Mouse (Mus musculus) stomach, postnatal 0 days (tissue): ENCODE results near the gene Emx1. TPM values are rescaled to one million over a fixed set of nuclear protein-coding genes. Genes with fewer than 3 reads are reported as not detected.

Experiments
- ATAC-seq: fragments of 200-750 bp; cut with Nextera tagmentation; 2 replicates; pipeline ENCODE4 v1.8.0; 2017; ENCODE audit not compliant: low FRiP score, low TSS enrichment
- DNase-seq: peaks from one replicate; pipeline ENCODE4 v3.0.0-alpha.2; 2016; ENCODE audit warnings: low spot score
- H3K27ac ChIP-seq: fragments of 300-500 bp; sonication (generic); replicated peaks from 2 replicates; pipeline ENCODE4 v1.5.1; 2014; ENCODE audit warnings: mild to moderate bottlenecking, control low read depth
- H3K27me3 ChIP-seq: fragments of 300-500 bp; sonication (generic); 2 replicates; pipeline ENCODE4 v1.6.1; 2014; ENCODE audit warnings: low read length; ENCODE audit not compliant: control insufficient read depth, insufficient read depth
- H3K36me3 ChIP-seq: fragments of 300-500 bp; sonication (generic); 2 replicates; pipeline ENCODE4 v1.6.1; 2014; ENCODE audit warnings: low read length, mixed read lengths; ENCODE audit not compliant: control insufficient read depth, insufficient read depth
- H3K4me1 ChIP-seq: fragments of 300-500 bp; sonication (generic); replicated peaks from 2 replicates; pipeline ENCODE4 v1.6.1; 2014; ENCODE audit warnings: antibody characterized with exemption; ENCODE audit not compliant: control insufficient read depth, insufficient read depth
- H3K4me2 ChIP-seq: fragments of 300-500 bp; sonication (generic); replicated peaks from 2 replicates; pipeline ENCODE4 v1.6.1; 2014; ENCODE audit warnings: low read depth, mild to moderate bottlenecking, control low read depth, moderate library complexity
- H3K4me3 ChIP-seq: fragments of 300-500 bp; sonication (generic); 2 replicates; pipeline ENCODE4 v1.5.1; 2014; ENCODE audit warnings: low read depth, low read length, control low read depth
- H3K9ac ChIP-seq: fragments of 300-500 bp; sonication (generic); 2 replicates; pipeline ENCODE4 v1.6.1; 2014; ENCODE audit warnings: mild to moderate bottlenecking, low read length, control low read depth, mixed read lengths
- H3K9me3 ChIP-seq: fragments of 300-500 bp; sonication (generic); 2 replicates; pipeline ENCODE4 v1.6.1; 2016; ENCODE audit warnings: low read length; ENCODE audit not compliant: control insufficient read depth
- CTCF ChIP-seq: IDR thresholded peaks from 2 replicates; pipeline ENCODE4 v1.5.1; 2016; ENCODE audit warnings: antibody characterized with exemption, low read depth, mild to moderate bottlenecking, moderate library complexity
- EP300 ChIP-seq: optimal IDR thresholded peaks from 2 replicates; pipeline ENCODE3; 2016; ENCODE audit warnings: antibody characterized with exemption
- WGBS: fragments of 180-500 bp; shearing (Covaris S2); extraction: QIAGEN DNeasy Blood & Tissue Kit; methylation state at CpG from one replicate; pipeline ENCODE4 v1.1.7; 2014; 5-methylcytosine and 5-hydroxymethylcytosine counted together
- polyA plus RNA-seq: library from polyadenylated mRNA; unstranded; fragments of >200 nt; fragmentation: Nextera tagmentation; extraction: Ambion mirVana; gene quantifications from 2 replicates; pipeline ENCODE4 v1.2.1, GENCODE M21; 2015

The Emx1 gene
- polyA plus RNA-seq, 1 experiment from 2014 or later, result not detected

DNA sequence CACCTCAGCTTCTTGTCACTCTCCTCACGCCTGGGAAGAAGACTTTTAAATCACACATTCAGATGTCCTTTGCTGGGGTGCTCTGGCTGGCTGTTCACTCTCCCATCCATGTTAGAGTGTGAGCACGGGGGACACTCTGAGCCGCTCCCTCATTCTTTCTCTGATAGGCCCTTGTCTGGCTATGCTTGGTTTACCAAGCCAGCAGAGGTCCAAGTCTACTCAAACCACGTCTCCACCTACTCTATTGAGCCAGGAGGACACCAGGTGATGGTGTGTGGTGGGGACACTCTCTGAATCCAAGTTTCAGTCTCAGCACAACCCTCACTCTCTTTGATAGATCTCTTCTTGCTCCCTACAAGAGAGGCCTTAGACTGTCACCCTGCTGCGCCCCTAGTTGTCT is 20.1 kb downstream of the Emx1 start:
- Histone ChIP-seq H3K4me1 (no peaks in the 10 kb centered on the region), H3K36me3 (no peaks in the 10 kb centered on the region), H3K9me3 (no peaks in the 10 kb centered on the region), H3K9ac (no peak overlapping the region), H3K4me3 (no peak overlapping the region), H3K27me3 (no peaks in the 10 kb centered on the region), H3K4me2 (no peak overlapping the region), H3K27ac (no peak overlapping the region)
- no peak for DNase-seq
- no peak for TF ChIP-seq EP300
- TF ChIP-seq CTCF, result no peak
- WGBS, result 69% methylated on average over 5 of the region's 5 CpGs
- no peak for ATAC-seq

DNA sequence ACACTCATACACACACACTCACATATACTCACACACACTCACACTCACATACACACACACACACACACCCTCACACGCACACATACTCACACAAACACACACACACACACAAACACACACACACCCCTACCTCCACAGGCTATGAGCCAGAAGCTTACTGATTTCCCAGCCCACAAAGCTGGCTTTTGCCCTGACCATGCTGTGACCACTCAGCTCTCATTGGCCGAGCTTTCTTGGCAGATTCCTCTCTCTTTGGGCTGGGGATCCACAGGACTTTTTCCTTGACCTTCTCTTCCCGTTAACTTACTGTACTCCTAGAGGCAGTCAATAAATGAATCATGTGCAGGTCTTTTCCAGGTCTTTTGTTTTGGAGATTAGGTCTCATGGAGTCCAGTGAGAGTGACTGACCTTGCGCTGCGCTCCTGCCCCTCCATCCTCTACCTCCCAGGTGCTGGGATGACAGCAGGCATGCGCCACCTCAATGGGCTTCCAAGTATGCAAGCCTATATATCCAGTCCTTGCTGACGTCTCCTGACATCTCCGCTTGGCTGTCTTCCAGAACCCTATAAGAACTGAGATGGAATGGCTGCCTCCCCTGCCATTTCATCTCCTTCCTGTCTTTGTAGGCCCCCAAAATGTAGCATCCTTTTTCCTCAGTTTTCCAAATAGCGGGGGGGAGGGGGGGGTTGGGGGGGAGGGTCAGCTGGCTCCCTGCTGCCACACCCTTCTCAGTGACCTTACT is 22.2 kb downstream of the Emx1 start:
- DNase-seq (no peak), ATAC-seq (no peak)
- no peaks in the 10 kb centered on the region for H3K4me1 ChIP-seq
- no peaks in the 10 kb centered on the region for H3K27me3 ChIP-seq
- H3K4me2 ChIP-seq, result no peak overlapping the region
- H3K4me3 ChIP-seq, result no peak overlapping the region
- TF ChIP-seq EP300 (no peak), CTCF (no peak)
- no peak overlapping the region for H3K9ac ChIP-seq
- WGBS, result 64% methylated on average over 9 of the region's 9 CpGs
- H3K27ac ChIP-seq, result no peak overlapping the region
- no peaks in the 10 kb centered on the region for H3K36me3 ChIP-seq
- no peaks in the 10 kb centered on the region for H3K9me3 ChIP-seq

DNA sequence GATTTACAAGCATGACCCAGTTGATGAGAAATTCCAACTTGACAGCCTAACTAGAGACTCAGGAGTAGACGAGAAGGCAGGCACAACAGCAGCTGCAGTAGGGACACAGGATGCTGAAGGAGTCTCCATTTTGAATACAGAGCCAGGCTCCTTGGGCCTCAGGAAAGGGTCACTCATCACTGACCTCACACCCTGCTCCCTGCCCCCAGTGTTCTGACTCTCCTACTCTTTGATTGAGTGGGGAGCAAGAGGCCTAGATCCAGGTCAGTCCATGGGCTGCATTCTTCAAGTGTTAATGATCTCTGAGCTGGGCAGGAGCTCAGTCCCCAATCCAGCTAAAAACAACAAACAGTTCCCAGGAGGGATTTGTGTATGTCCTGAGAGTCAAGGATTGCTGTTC is 23.4 kb downstream of the Emx1 start:
- 47% methylated on average over 1 of the region's 1 CpGs for WGBS
- no peaks in the 10 kb centered on the region for H3K4me1 ChIP-seq
- no peak overlapping the region for H3K4me2 ChIP-seq
- no peak for TF ChIP-seq EP300
- no peak for TF ChIP-seq CTCF
- no peaks in the 10 kb centered on the region for H3K9me3 ChIP-seq
- H3K27ac ChIP-seq, result no peak overlapping the region
- DNase-seq, result no peak
- H3K4me3 ChIP-seq, result no peak overlapping the region
- no peaks in the 10 kb centered on the region for H3K36me3 ChIP-seq
- no peaks in the 10 kb centered on the region for H3K27me3 ChIP-seq
- no peak overlapping the region for H3K9ac ChIP-seq
- no peak for ATAC-seq

DNA sequence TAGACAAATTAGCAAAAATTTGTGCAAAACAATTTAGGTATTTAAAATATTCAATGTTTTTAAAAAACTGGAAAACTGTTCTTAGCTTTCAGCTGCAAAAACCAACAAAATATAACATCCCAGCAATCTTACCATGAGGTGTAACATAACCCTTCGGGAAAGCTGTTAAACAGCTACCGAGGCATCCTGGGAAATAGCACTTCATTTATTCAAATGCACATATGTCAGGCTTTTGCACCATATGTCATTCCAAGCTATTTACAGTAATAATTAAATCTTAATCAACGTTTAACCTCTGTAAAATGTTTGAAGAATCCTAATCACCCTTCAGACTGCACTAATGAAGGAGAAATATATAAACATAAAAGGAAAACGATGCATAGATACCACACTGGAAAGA is 31.0 kb downstream of the Emx1 start:
- H3K27me3 ChIP-seq, result no peaks in the 10 kb centered on the region
- no peaks in the 10 kb centered on the region for H3K4me1 ChIP-seq
- no peak for DNase-seq
- H3K4me2 ChIP-seq, result no peak overlapping the region
- 64% methylated on average over 4 of the region's 4 CpGs for WGBS
- H3K27ac ChIP-seq, result no peak overlapping the region
- no peak overlapping the region for H3K4me3 ChIP-seq
- H3K36me3 ChIP-seq, result no peaks in the 10 kb centered on the region
- no peaks in the 10 kb centered on the region for H3K9me3 ChIP-seq
- TF ChIP-seq EP300 (no peak), CTCF (no peak)
- ATAC-seq, result no peak
- H3K9ac ChIP-seq, result no peak overlapping the region

DNA sequence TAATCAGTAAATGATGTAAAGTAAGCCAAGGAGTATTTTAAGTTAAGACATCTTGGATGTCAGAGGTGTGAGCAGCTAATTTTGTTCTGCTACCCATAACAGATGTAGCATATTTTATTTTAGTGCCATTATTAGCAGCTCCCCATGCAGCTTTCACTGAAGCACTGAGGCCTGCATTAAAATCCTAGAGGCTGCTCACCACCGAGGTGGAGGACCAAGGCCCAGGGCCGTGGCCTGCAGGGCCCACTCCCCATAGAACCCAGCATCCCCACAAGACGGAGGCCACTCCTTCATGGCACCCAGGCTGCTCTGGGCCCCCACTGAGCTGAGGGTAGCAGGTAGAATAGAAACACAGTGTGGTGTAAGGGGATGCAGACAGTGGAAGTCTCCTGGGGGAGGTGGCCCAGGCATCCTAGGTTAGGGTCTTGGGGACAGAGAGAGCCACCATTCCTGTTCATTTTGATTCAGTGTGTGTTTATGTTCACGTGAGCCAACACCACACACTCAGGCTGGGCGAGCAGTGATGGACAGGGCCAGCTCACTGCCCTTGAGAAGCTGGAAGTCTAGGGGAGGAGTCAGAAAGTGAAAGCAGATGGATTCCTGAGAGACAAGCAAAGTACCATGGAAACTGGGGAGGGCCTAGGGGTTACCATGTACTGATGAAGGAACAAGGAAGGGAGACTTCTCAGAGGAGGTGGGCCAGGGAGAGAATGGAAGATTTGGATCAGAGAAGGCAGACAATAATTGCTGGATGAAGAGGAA is 31.6 kb downstream of the Emx1 start:
- Histone ChIP-seq H3K9me3 (no peaks in the 10 kb centered on the region), H3K9ac (no peak overlapping the region), H3K4me1 (no peaks in the 10 kb centered on the region), H3K27ac (no peak overlapping the region), H3K4me3 (no peak overlapping the region), H3K27me3 (no peaks in the 10 kb centered on the region), H3K36me3 (no peaks in the 10 kb centered on the region), H3K4me2 (no peak overlapping the region)
- TF ChIP-seq CTCF (no peak), EP300 (no peak)
- DNase-seq (no peak), ATAC-seq (no peak)
- 52% methylated on average over 5 of the region's 5 CpGs for WGBS

DNA sequence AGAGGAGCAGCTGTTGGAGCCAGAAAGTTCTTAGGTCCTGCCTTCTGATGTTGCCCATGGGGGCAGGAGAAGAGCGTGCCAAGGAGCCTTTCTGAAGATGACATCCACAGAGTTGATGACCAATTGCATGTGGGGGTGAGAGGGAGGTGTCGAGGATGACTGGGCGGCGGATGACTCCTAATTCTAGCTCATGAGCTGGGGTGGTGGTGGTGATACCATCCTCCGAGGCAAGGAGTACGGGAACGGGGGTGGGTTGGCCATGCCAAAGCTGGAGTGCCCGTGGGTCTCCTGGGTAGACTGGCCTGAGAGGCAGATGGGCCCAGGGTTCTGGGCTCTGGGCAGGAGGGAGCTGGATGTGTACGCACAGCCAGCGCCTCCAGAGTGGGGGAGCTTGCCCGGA is 32.5 kb downstream of the Emx1 start:
- H3K27me3 ChIP-seq, result no peaks in the 10 kb centered on the region
- H3K4me2 ChIP-seq, result no peak overlapping the region
- no peak overlapping the region for H3K27ac ChIP-seq
- TF ChIP-seq EP300 (no peak), CTCF (no peak)
- H3K9me3 ChIP-seq, result no peaks in the 10 kb centered on the region
- no peaks in the 10 kb centered on the region for H3K36me3 ChIP-seq
- no peak overlapping the region for H3K4me3 ChIP-seq
- DNase-seq, result no peak
- H3K4me1 ChIP-seq, result no peaks in the 10 kb centered on the region
- no peak for ATAC-seq
- WGBS, result 91% methylated on average over 11 of the region's 11 CpGs
- H3K9ac ChIP-seq, result no peak overlapping the region
